Mouse (Mus musculus): ENCODE results near the gene Iqcf1. TPM values are rescaled to one million over a fixed set of nuclear protein-coding genes. Genes with fewer than 3 reads are reported as not detected.
"Not testable (repeated sequence)": the region's sequence is repeated elsewhere in the genome, so short reads cannot be mapped to it uniquely, and the experiment has no call there.

Gene Iqcf1
- polyA plus RNA-seq, 1 experiment, result not detected

DNA sequence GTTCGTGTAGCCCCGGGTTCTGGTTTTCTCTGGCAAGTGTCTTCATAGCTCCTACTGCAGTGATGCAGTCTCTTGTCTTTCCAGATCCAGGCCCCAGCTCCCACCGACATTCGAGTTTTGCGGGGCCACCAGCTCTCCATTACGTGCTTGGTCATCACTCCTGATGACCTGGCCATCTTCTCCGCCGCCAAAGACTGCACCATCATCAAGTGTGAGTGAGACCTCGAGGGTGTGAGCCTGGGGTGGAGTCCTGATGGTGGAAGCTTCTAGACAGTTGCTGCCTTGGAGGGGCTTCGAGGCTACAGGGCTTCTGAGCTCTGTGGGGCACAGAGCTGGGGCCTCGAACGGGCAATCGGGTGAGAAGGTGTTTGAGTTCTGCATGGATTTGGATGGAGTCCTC, 18.1 kb upstream of the Iqcf1 start:
- no peak for DNase-seq (ENCODE audit: low spot score)

DNA sequence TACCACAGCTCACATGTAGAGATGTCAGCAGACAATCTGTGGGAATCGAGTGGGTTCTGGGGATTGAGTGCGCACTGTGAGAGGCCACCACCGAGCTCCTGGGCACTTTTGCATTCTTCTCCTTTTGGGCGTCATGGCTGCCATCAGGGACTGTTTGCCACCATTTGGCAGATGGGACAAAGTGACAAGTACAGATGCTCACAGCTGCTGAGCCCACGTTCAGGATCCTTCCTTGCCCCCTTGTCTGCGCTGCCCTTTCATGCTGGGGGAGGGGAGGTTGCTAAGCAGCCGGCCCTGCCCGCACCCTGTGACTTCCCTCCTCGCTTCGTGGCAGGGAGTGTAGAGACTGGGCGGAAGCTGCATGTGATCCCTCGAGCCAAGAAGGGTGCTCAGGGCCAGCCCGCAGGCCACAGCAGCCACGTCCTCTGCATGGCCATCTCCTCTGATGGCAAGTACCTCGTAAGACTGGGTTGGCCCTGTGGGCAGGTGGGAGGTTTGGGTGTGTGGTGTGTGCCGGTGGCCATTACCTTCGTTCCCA, 17.1 kb upstream of the Iqcf1 start:
- DNase-seq (ENCODE audit: low spot score), result no peak

DNA sequence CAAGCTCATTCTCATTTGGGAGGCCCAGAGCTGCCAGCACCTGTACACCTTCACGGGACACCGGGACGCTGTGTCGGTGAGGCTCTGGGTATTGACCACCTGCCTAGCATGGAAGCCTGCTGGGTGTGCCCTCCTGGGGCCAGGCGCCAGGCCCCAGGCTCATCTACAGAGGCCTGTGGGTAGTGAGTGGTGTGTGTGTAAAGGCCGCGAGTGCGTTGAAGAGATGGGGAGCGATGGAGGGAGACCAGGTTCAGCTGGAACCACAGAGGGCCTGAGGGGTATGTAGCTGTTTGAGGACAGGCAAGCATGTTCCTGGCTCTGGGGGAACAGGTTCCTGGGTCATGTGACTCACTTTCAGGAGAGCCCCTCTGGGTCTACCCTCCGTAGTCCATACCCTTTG, 16.6 kb upstream of the Iqcf1 start:
- DNase-seq (ENCODE audit: low spot score), result no peak

DNA sequence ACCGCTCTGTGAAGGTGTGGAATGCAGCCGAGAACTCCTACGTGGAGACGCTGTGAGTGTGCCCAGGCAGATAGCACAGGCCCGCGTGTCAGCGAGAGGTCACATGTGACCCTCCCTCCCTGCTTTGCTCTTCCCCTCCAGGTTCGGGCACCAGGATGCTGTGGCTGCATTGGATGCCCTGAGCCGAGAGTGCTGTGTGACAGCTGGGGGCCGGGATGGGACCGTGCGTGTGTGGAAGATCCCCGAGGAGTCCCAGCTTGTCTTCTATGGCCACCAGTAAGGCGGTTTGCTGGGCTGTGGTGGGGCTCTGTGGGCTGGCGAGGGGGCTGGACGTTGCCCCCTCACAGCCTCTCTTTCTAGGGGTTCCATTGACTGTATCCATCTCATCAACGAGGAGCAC, 16.2 kb upstream of the Iqcf1 start:
- DNase-seq (ENCODE audit: low spot score), result no peak

DNA sequence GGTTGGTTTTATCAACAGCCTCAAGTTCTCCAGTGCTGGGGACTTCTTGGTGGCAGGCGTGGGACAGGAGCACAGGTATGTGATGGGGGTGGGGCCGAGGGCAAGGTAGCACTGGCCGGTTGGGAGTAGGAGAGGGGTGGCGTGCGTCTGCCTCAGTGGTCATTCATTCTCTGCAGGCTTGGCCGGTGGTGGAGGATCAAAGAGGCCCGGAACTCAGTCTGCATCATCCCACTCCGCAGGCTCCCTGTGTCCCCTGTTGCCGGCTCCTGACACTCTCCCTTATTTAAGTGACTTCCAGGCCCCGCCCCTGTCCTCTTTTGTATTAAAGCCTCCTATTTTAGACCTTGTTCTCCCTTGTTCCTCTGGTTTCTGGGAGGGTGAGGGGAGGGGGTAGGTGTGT, 14.7 kb upstream of the Iqcf1 start:
- no peak for DNase-seq (ENCODE audit: low spot score)

DNA sequence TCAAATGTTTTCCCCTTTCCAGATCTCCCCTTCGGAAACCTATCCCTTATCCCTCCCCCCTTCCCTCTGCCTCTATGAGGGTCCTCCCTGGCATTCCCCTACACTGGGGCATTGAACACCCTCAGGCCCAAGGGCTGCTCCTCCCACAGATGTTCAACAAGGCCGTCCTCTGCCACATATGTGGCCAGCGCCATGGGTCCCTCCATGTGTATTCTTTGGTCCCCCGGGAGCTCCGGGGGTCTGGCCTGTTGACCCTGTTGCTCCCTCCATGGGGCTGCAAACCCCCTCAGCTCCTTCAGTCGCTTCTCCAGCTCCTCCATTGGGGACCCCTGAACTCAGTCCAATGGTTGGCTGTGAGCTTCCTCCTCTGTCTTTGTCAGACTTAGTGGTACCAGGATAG, 12.2 kb upstream of the Iqcf1 start:
- DNase-seq (ENCODE audit: low spot score), result not testable (repeated sequence)

DNA sequence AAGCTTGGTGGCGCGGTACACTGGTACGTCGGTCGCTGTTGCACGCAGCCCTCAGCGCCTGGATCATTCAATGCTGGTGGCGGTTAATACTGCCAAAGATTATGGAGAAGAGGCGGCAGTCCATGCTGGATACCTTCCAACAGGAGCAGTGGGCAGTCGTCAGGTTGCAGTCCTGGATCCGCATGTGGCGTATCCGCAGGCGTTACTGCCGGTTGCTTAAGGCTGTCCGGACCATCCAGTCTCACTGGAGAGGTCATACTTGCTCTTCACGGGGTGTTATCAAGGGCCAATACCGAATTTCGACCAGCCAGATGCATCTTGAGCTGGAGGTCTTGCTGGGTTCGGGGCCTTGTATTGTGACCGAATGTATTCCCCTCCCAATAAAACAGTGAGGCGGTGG, 2.1 kb downstream of the Iqcf1 start:
- DNase-seq (ENCODE audit: low spot score), result no peak

- no peak for DNase-seq (ENCODE audit: low spot score)
Measured at GRCm38 (mm10) chr9:106504246-106504645, 4.5 kb downstream of the Iqcf1 start.

GRCm38 (mm10) chr9:106509356-106509755, 9.6 kb downstream of the Iqcf1 start:
- no peak for DNase-seq (ENCODE audit: low spot score)

DNA sequence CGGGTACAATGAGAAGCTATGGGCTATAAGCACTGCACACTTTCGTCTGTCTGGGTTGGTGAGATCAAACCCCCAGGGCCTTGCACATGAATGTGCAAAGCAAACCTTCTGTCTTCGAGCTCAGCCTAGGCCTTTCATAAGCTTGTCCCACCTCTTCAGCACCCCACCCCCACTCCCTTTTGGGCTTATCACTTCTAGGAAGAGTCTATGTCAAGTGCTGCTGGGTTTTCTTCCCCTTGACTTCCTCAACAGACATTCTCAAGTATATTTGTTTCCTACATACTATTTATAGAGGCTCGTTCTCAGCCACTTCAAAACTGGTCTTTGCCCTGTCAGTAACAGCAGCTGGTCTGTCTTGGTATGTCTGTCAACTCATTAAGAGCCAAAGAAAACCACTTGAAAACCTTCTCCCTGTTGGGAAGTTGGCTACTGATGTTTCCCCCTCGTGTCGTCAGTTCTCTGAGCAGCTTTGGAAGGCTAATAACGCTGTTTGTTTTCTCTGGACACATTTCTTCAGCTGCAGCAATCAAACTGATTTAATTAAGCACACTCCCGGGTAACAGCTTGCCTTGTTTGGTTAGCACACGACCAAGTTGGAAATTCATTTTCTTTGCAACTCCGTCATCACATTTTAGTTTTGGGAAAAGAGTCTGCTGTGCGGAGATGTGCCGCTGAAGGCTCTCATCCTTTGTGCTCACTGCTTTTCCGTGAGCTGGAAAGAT, 13.1 kb downstream of the Iqcf1 start:
- no peak for DNase-seq (ENCODE audit: low spot score)

DNA sequence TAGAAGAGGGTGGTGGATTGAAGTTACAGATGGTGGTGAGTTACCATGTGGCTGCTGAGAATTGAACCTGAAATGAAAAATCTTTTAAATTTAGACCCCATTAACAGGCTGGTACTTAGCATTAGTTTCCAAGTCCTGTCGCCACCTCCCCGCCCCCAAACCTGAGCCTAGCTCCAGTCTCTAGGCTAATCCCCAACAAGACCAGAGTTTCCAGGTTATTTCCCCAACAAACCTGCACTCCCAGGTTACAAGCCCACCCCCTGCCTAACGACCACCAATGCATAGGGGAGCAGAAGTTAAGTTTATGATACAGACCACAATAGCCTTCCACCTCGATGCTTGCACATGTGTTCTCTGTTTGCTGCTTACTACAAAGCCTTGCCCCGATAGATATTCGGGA, 13.8 kb downstream of the Iqcf1 start:
- DNase-seq (ENCODE audit: low spot score), result no peak

- DNase-seq (ENCODE audit: low spot score), result no peak
Measured at GRCm38 (mm10) chr9:106514273-106514672, 14.5 kb downstream of the Iqcf1 start, which contains the start of gene Iqcf5. Gene Iqcf5 (plus strand): TSS chr9:106514573.

GRCm38 (mm10) chr9:106519433-106519832, 19.7 kb downstream of the Iqcf1 start:
- no peak for DNase-seq (ENCODE audit: low spot score)

GRCm38 (mm10) chr9:106519909-106520308, 20.1 kb downstream of the Iqcf1 start:
- no peak for DNase-seq (ENCODE audit: low spot score)

GRCm38 (mm10) chr9:106531833-106532232, 32.1 kb downstream of the Iqcf1 start:
- DNase-seq (ENCODE audit: low spot score), result no peak

- no peak for DNase-seq (ENCODE audit: low spot score)
Measured at GRCm38 (mm10) chr9:106534296-106534695, 34.5 kb downstream of the Iqcf1 start.

- DNase-seq (ENCODE audit: low spot score), result no peak
Measured at GRCm38 (mm10) chr9:106534975-106535374, 35.2 kb downstream of the Iqcf1 start.

Other genes starting within 250 kb of the Iqcf1 start
- gene Poc1a, start 218.9 kb upstream of the Iqcf1 start, polyA plus RNA-seq (2012; rRNA removed), result 3.9 and 4.5 TPM in 2 replicates
- gene Dusp7, start 131.3 kb upstream of the Iqcf1 start, polyA plus RNA-seq (2012; rRNA removed), result 33.5 and 34.7 TPM in 2 replicates
- gene Rpl29, start 70.5 kb upstream of the Iqcf1 start, polyA plus RNA-seq (2012; rRNA removed), result 1,045 and 1,109 TPM in 2 replicates
- gene Acy1, start 61.6 kb upstream of the Iqcf1 start, polyA plus RNA-seq (2012; rRNA removed), result 7.8 and 10.2 TPM in 2 replicates
- 69.6 and 84.4 TPM in 2 replicates for gene Abhd14b, start 52.5 kb upstream of the Iqcf1 start, polyA plus RNA-seq (2012; rRNA removed)
- 44.9 and 46.9 TPM in 2 replicates for gene Abhd14a, start 52.3 kb upstream of the Iqcf1 start, polyA plus RNA-seq (2012; rRNA removed)
- 42.5 and 47.9 TPM in 2 replicates for gene Pcbp4, start 46.7 kb upstream of the Iqcf1 start, polyA plus RNA-seq (2012; rRNA removed)
- gene Gpr62, start 34.0 kb upstream of the Iqcf1 start, polyA plus RNA-seq (2012; rRNA removed), result 0.29 and 0.33 TPM in 2 replicates
- 30.6 and 31.0 TPM in 2 replicates for gene Rrp9, start 24.0 kb upstream of the Iqcf1 start, polyA plus RNA-seq (2012; rRNA removed)
- gene Parp3, start 23.0 kb upstream of the Iqcf1 start, polyA plus RNA-seq (2012; rRNA removed), result 70.2 and 82.3 TPM in 2 replicates
- gene Iqcf5, start 14.6 kb downstream of the Iqcf1 start, polyA plus RNA-seq (2012; rRNA removed), result not detected in 2 replicates
- gene Iqcf3, start 61.7 kb downstream of the Iqcf1 start, polyA plus RNA-seq (2012; rRNA removed), result not detected in 2 replicates
- not detected in 2 replicates for gene Iqcf4, start 71.0 kb downstream of the Iqcf1 start, polyA plus RNA-seq (2012; rRNA removed)
- not detected in 2 replicates for gene Iqcf6, start 126.6 kb downstream of the Iqcf1 start, polyA plus RNA-seq (2012; rRNA removed)
- not detected in 2 replicates for gene Grm2, start 156.1 kb downstream of the Iqcf1 start, polyA plus RNA-seq (2012; rRNA removed)
- gene Tex264, start 186.0 kb downstream of the Iqcf1 start, polyA plus RNA-seq (2012; rRNA removed), result 70.3 and 76.2 TPM in 2 replicates

All from urinary bladder, adult 2 months (tissue).